Mouse (Mus musculus): ENCODE results near the gene Slc26a9.
"Not testable (repeated sequence)": the region's sequence is repeated elsewhere in the genome, so short reads cannot be mapped to it uniquely, and the experiment has no call there.

The Slc26a9 gene

GRCm38 (mm10) chr1:131765357-131766001 is 21.7 kb downstream of the Slc26a9 start:
- no peak for DNase-seq (ENCODE audit: low read depth, low spot score)

- no peak for DNase-seq (ENCODE audit: low read depth, low spot score)
These were observed 25.5 kb downstream of the Slc26a9 start for GRCm38 (mm10) chr1:131769296-131769695.

- peak; percentile 78 for DNase-seq (ENCODE audit: low read depth, low spot score)
These were observed 26.8 kb downstream of the Slc26a9 start for GRCm38 (mm10) chr1:131770656-131771055.

- DNase-seq (ENCODE audit: low read depth, low spot score) = no peak
These were observed 27.6 kb downstream of the Slc26a9 start for GRCm38 (mm10) chr1:131771440-131771839.

GRCm38 (mm10) chr1:131794591-131794990 is 50.8 kb downstream of the Slc26a9 start:
- DNase-seq (ENCODE audit: low read depth, low spot score) = no peak

GRCm38 (mm10) chr1:131795171-131795570 is 51.3 kb downstream of the Slc26a9 start:
- no peak for DNase-seq (ENCODE audit: low read depth, low spot score)

GRCm38 (mm10) chr1:131797202-131797909 is 53.5 kb downstream of the Slc26a9 start, which contains the start of gene Pm20d1:
Gene Pm20d1, plus strand, starts transcription at chr1:131797381.
- DNase-seq (ENCODE audit: low read depth, low spot score) = no peak

GRCm38 (mm10) chr1:131800001-131800400 is 56.2 kb downstream of the Slc26a9 start:
- no peak for DNase-seq (ENCODE audit: low read depth, low spot score)

GRCm38 (mm10) chr1:131801071-131801470 is 57.2 kb downstream of the Slc26a9 start:
- DNase-seq (ENCODE audit: low read depth, low spot score) = no peak

GRCm38 (mm10) chr1:131802652-131803051 is 58.8 kb downstream of the Slc26a9 start:
- no peak for DNase-seq (ENCODE audit: low read depth, low spot score)

GRCm38 (mm10) chr1:131804166-131804565 is 60.3 kb downstream of the Slc26a9 start:
- no peak for DNase-seq (ENCODE audit: low read depth, low spot score)

GRCm38 (mm10) chr1:131808986-131809385 is 65.2 kb downstream of the Slc26a9 start:
- no peak for DNase-seq (ENCODE audit: low read depth, low spot score)

- no peak for DNase-seq (ENCODE audit: low read depth, low spot score)
These were observed 65.8 kb downstream of the Slc26a9 start for GRCm38 (mm10) chr1:131809651-131810050.

- no peak for DNase-seq (ENCODE audit: low read depth, low spot score)
These were observed 67.6 kb downstream of the Slc26a9 start for GRCm38 (mm10) chr1:131811393-131811792.

- DNase-seq (ENCODE audit: low read depth, low spot score) = no peak
These were observed 68.2 kb downstream of the Slc26a9 start for GRCm38 (mm10) chr1:131812006-131812405.

- DNase-seq (ENCODE audit: low read depth, low spot score) = no peak
These were observed 68.9 kb downstream of the Slc26a9 start for GRCm38 (mm10) chr1:131812631-131813295.

GRCm38 (mm10) chr1:131813731-131814130 is 69.9 kb downstream of the Slc26a9 start:
- no peak for DNase-seq (ENCODE audit: low read depth, low spot score)

GRCm38 (mm10) chr1:131814191-131814590 is 70.4 kb downstream of the Slc26a9 start:
- no peak for DNase-seq (ENCODE audit: low read depth, low spot score)

GRCm38 (mm10) chr1:131816886-131817285 is 73.1 kb downstream of the Slc26a9 start:
- DNase-seq (ENCODE audit: low read depth, low spot score) = no peak

GRCm38 (mm10) chr1:131820353-131820752 is 76.5 kb downstream of the Slc26a9 start:
- DNase-seq (ENCODE audit: low read depth, low spot score) = not testable (repeated sequence)

GRCm38 (mm10) chr1:131820887-131821328 is 77.1 kb downstream of the Slc26a9 start:
- no peak for DNase-seq (ENCODE audit: low read depth, low spot score)

Measured in brain, embryonic 18.5 days (tissue).